Mouse (Mus musculus): Measurements from ENCODE around the gene Ildr2.

The Ildr2 gene

GRCm38 (mm10) chr1:166253898-166254894 is at the start of gene Ildr2:
Gene Ildr2, plus strand, starts transcription at chr1:166254139.
- peak; percentile 83 for DNase-seq

- DNase-seq, result no peak
Measured at GRCm38 (mm10) chr1:166204171-166204570, 49.8 kb upstream of the Ildr2 start.

DNA sequence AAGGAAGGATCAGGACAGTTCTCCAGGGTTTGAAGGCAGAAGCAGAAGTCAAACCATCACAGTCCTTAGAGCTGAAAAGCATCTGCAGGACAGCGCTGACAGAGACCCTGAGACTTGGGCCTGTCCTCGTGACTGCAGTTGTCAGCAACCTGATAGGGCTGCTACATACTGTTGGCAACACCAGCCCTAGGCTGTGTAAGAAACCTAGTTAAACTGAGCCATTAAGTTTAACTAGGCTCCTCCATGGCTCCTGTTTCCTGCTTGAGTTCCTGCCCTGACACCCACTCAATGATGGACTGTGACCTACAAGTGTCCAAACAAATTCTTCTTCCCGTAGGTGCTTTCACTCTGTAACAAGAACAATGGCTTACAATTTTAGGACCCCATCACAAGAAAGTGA is 48.8 kb upstream of the Ildr2 start:
- DNase-seq, result no peak

DNA sequence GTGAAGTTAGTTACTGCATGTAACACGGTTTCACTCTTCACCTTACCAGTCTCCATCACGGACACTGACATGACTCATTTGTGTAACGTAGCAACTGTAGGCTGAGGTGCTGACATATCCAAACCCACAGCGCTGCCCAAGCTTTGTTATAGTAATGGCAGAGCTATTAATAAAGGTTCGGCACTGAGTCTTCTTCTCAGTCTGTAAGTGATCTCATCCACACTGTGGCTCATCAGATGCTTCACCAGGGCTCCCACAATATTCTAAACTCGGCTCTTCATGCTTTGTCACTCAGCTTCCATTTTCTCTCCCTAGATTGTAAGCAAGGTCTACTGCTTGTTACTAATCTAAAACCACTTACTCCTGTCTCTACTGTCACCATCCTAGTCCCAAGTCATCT is 44.6 kb upstream of the Ildr2 start:
- DNase-seq, result no peak

GRCm38 (mm10) chr1:166214181-166214580 is 39.8 kb upstream of the Ildr2 start:
- DNase-seq, result no peak

DNA sequence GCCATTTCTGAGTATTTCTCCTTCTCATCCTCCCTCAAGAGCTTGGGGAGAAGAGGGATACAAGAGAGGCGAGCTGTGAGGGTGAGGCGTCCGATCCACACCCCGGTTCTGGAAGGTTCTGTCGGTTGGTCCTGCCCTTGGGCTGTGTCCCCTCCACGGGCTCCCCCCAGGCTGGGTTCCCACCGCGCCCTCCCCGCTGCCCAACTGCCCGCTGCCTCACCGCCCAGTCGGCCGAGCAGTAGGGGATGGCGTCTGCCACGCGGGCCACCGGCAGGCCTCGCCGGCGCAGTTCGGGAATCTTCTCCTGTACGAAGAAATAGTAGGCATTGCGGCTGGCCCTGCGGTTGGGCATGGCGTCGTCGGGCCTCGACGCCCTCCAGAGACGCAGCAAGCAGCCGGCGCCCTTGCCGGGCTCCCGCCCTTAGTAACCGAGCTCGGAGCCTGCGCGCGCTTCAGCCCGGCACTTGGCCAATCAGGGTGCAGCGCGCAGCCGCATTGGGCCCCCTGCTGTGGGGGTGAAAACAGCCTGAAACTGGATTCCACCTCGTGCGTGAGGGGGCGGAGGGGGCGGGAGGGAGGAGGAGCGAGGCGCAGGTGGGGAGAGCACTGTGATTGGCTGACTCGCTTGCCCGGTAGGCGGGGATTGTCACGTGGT is 15.5 kb upstream of the Ildr2 start, which contains the start of gene Mael:
Mael (minus strand) TSS at position 433 of the 655 bp plus-strand sequence.
- DNase-seq, result no peak

DNA sequence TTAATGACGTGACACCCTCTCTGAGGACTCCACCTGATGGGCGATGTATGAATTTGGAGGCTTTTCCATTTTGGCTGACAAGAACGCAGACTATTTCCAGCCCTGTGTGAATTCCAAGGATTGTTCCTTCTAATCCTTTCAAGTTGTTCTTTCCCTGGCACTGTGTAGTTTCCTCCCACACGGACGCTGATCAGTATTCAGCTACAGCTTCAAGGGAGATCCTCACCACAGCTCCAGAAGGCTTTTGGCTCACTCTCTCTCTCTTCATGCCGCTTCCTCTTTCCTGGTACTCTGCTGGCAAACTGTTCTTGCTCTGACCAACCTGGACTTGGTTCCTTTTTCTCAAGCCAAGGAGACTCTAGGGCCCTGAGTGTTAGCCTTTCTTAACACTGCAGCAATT is 9.7 kb upstream of the Ildr2 start:
- DNase-seq, result peak; percentile 53

- DNase-seq, result no peak
Measured at GRCm38 (mm10) chr1:166255091-166255490, 1.2 kb downstream of the Ildr2 start.

DNA sequence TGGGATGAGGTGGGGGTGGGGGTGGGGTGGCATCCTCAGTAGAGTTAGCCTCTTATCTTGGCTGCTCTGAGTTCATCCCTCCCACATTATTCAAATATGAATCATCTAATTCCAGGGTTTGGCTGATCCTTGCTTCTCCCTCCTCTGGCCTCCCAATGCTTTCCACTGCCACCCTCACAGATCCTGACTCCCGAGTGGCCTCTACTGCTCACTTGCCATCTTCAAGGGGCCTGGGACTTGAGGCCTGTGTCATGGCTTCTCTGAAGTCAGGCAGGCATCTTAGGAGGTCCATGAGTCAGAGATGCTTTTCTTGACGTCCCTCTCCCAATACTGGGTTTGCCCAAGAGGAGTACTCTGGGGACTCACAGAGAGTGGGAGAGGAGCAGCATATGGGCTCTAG is 1.7 kb downstream of the Ildr2 start:
- peak; percentile 35 for DNase-seq

GRCm38 (mm10) chr1:166256302-166256701 is 2.4 kb downstream of the Ildr2 start:
- peak; percentile 27 for DNase-seq

- no peak for DNase-seq
Measured at GRCm38 (mm10) chr1:166256898-166257297, 3.0 kb downstream of the Ildr2 start.

GRCm38 (mm10) chr1:166259526-166259925 is 5.6 kb downstream of the Ildr2 start:
- DNase-seq, result no peak

DNA sequence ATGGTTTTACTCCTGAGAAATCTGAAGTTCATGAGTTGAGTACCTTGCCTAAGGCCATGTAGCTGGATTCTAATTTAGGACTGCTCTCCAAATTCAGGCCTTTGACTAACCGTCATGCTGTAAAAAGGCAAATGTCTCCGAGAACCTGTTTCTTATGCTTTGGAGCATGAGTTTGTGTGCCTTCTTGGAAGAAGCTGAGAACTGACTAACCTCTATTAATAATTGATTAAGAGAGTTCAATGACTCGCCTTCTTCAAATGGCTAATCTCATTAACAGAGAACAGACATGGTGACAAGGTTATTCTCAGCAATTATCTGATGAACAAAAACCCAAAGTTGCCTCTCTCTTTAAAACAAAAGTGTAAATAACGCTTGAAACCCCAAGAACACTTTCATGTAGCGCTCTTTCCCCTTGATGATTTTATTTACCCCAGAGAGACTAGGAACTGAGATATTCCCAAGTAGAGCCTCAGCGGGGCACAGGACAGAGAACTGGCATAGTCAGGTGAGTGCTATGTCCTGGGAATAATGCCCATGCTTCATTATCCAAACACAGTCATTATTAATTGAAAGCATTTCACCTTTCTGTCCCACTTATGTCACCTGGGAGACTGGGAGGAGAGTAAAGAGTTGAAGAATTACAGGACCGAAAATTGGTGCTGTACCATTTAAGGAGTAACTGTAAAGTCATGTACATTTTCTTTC is 12.2 kb downstream of the Ildr2 start:
- no peak for DNase-seq

DNA sequence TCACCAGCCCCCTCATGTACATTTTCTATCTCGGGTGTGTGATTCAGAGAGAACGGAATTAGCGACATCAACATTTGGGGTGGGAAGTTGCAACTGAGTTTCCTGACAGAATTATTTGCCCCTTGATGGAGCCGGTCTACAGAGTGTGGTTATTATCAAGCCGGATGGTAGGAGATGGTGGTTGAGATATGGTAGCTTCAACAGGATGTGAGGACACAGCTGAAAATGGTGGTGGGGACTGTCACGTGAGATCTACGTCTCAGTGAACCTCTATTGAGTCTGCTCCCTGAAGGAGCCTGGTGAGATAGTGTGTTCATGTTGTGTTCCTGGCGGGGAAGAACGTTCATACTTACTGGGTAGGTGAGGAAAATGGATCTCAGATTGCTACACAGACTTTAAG is 13.0 kb downstream of the Ildr2 start:
- DNase-seq, result no peak

GRCm38 (mm10) chr1:166268218-166268617 is 14.3 kb downstream of the Ildr2 start:
- no peak for DNase-seq

GRCm38 (mm10) chr1:166278786-166279185 is 24.8 kb downstream of the Ildr2 start:
- DNase-seq, result no peak

- DNase-seq, result no peak
Measured at GRCm38 (mm10) chr1:166279580-166280206, 25.8 kb downstream of the Ildr2 start.

DNA sequence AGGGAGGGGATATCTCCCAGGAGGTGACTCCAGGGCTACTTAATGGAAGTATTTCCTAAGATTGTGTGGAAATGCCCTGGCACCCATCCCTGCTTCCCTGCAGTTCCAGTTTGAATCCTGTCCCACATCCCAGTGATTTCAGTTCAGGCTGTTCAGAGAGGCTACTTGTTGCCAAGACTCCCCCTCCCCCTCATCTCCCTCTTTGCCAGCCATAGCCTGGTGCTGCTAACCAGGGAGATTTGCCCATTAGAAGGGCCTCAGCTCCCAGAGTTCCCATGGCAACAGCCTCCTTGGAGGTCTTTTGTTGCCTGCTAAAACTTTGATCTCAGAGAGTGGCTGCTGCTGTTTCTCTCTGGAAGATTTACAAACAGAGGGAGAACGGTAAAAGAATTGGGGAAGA is 26.6 kb downstream of the Ildr2 start:
- DNase-seq, result no peak

GRCm38 (mm10) chr1:166281287-166281686 is 27.3 kb downstream of the Ildr2 start:
- no peak for DNase-seq

DNA sequence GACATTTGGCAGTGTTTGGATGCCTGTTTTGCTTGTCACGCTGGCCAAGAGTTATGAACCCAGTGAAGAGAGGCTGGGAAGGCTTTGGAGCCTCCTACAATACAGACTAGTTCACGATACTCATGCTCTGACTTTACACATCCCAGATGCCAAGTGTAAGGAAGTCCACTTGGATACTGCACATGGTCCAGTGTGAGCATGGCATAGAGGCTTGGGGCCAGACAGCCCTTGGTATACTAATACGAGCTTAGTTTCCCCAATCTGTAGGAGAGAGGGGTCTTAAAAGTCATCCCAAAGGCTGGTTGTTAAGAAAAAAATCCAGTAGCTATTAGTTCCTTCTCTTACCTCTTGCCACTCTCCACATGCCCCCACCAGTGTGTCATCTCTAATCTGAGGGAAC is 27.9 kb downstream of the Ildr2 start:
- no peak for DNase-seq

DNA sequence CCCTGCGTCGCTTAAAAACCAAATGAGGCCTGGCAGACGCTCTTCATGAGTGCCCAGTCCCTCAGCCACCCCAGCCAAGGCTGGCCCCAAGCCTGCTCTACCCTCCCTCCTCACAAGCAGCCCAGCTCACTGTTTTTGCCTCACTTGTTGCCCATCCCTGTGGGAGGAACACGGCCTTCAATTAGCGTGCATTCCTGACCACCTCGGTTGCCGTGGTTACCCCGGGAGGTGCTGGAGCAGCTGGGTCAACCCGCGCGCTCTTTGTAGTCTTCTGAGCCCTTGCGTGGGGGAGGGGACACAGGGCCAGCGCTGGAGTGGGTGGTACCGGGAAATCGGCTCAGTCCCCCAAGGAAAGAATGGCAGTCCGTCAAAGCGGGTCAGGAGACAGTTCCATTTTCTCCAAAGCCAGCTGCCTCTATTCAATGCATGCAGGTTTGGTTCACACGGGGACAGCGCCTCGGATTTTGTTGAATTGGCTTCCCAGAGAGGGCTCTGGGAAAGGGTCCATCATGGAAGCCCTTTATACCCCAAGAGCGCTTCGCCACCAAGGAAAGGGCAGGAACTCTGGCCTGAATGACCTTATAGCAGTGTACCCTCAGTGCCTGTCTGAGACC is 28.8 kb downstream of the Ildr2 start:
- peak; percentile 71 for DNase-seq

GRCm38 (mm10) chr1:166283451-166283850 is 29.5 kb downstream of the Ildr2 start:
- no peak for DNase-seq

Data from right cerebral cortex, postnatal 25 days (tissue).